Mouse (Mus musculus) cerebellum, adult 18-20 months (tissue): ENCODE measurements at regions not wholly inside any gene's neighbourhood (a gene's known extent, or its start where the extent isn't known, plus 50 kb on each side); places are given as distances from the start of the nearest gene placed in this dataset.

ENCODE experiments used
- DNase-seq, 2 experiments: peaks; one replicate each; pipeline ENCODE4 v3.0.0; 2021

GRCm38 (mm10) chr14:54097026-54097425 is 156.9 kb downstream of the Dad1 start:
- no peak for DNase-seq

DNA sequence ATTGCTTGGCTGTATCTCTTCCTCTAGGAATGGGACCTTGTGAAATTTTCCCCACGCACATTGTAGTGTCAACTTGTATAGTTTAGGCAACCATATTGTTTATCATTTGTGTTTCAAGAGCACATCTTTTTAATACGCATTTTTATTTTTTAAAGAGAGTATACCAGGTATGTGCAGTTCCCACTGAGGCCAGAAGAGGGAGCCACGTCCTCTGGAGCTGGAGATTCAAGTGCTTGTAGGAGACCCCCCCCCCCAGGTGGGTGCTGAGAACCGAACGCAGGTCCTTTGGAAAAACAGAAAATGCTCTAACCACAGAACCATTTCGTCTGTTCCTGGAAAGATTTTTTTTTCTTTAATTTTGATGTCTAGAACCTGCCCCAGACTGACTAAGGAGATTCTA is 161.5 kb downstream of the Dad1 start:
- DNase-seq: no peak

GRCm38 (mm10) chr14:54086660-54087059 is 167.2 kb downstream of the Dad1 start:
- DNase-seq: no peak

DNA sequence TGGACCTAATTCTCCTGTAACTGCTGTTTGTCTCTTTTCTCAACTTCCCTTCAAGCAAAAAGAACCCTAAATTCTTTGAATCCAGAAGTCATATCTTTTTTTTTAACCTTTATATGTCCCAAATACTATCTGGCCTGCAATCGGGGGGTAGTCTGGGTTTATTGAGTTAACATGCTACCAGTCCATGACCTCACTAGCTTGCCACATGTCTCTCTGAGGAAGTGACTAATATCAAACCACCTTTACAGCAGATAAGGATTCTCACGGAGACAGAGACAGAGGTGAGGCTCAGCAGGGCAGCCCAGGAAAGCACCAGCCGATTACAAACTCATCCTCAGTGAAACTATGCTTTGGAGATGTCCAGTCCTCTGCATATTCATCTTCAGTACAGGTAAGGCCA is 179.2 kb downstream of the Dad1 start:
- no peak for DNase-seq

DNA sequence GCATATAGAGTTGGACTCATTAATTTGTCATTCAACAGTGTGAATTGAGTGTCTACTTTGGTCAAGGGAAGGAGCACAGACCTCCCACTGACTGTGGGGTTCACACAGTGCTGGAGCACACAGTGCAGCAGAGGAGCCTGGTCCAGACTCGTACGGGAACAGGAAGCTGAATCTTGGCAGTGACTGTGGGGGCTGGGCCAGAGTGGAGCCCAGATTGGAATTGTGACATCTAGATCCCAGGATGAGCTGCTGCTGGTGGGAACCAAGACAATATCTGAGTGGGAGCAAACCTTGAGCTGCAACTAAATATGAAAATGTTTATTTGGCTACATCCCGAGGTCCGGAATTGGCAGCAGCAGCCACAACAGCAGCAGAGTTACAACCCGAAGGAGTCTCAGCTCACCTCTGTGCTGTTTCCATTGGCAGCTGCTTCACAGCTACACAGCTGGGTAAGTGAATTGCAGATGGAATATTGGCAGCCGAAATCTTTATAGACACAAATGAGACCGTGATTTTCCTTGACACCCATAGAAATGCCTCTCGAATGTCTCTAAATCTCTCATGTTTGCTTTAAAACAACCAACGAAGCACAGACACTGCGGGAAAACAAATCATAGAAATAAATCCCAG is 181.5 kb downstream of the Dad1 start:
- DNase-seq: no peak

DNA sequence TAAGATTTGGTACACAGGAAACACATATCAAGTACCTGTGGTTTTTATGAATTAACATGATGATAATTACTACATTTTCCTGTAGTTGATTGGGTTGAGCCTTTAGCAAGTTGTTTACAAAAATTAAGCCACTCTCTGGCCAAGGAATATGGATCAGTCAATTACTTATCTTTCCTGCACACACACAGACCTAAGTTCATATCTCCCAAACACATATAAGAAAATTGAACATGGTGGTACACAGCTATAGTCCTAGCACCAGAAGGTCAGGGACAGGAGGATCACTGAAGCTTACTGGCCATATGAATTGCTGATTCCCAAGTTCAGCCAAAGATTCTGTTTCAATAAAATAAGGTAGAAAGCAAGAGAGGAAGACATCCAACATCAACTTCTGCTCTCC is 183.7 kb downstream of the Dad1 start:
- DNase-seq: no peak

DNA sequence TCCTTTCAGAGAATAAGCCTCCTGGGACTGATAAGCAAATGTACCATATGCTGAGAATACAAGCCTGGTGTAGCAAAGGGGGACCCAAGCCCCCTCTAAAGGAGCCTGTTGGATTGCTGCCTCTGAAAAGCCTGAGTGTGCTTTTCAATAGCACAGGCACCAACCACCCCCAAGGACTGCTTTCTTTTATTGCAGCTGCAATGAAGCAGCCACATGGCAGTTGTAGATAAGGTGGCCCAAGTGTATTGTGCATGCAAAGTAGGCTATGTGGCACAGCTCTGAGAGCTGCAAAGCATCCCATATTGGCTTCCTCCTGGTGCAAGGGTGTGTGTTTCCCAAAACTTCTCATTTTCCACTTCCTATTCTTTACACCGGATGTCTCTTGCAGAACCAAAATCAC is 185.2 kb downstream of the Dad1 start:
- no peak for DNase-seq

DNA sequence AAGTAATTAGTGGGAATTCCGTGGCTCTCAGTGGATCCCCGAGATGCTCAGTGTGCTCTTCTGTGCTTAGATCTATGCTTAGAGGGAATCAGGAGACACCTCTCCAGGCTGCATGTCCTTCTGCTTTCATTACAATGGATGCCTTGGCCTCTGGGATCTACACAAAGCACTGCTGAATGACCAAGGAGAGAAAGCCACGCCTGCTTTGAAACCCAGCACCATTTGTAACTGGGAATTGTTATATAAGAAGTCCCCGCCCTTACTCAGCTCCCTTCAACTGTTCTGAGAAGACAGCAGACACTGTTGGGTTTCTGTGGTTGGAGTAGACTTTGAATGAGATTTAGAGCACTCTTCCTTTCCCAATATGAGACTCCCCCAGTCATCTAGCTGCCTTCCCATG is 188.4 kb downstream of the Dad1 start:
- DNase-seq: no peak

DNA sequence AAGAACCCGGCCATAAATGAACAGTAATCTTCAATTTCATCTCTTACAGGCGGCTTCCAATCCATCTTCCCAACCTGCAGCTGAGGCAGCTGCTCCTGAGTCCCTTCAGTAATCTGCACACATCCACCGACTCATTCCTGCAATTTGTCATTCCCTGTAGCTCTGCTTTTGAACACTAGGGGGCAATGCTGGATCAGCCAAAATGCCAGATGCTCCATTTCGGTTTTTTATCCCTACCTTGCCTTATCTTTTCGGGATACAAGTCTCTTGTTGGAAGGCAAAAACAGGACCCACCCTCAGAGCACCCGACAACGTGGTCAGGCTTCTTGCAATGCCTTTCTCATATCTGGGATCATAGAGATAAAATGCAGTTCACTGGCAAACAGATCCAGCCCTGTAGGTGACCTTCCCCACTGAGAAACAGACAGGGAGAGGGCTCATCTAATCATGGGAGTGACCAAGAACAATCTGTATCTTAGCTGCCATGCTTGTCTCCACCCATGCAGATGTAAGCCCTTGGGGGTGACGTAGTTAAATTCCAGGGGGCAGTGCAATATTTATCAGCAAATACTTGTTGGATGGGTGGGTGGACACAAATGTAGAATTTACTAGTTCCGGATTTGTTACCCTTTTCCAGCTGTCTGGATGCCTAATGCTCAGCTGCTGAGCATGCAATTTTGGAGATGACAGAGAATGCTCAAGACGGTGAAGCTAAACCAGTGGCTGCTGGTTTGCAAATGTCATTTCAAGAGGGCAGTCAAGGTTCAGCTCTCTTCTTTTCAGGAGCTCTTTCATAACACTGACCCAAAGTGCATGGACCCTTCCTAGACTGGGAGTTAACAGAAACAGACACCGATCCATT is 189.1 kb downstream of the Dad1 start:
- DNase-seq: peak; percentile 43 to 55

DNA sequence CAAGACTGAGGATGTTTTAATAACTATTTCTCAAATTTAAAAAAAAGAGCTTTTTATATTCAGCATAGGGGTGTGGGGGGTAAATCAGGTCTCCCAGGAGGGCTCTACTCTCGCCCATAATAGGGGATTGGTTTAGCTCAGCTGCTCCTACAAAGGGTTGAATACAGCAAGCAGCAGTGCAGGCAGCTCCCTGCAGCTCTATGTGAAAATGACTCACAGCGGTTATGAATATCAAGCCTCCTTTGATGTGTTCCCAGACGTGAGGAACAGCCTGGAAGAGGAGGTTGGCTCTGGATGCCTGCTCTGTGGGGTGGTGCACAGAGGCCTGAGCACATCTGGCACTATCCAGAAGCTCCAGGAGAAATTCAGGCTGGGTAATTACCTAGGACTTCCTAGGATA is 192.3 kb downstream of the Dad1 start:
- DNase-seq: no peak

DNA sequence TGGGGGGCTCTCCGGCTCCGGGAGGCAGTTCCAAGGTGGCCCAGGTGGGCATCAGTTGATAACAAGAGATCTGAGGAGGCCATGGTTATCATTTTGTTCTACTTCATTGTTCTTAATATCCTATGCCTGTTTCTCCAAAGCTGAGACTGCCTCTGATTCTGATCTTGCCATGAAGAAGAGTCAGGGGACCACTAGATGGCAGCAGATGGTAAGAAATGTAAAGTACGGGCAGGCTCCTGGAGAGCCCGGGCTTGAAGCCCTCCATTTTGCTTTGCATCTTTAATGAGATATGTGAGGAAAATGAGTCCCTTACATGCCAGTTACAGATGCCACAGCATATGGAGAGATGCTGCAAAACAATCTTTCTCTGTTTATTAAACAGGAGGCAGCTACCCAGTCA is 194.1 kb downstream of the Dad1 start:
- peak; percentile 55 to 58 for DNase-seq

DNA sequence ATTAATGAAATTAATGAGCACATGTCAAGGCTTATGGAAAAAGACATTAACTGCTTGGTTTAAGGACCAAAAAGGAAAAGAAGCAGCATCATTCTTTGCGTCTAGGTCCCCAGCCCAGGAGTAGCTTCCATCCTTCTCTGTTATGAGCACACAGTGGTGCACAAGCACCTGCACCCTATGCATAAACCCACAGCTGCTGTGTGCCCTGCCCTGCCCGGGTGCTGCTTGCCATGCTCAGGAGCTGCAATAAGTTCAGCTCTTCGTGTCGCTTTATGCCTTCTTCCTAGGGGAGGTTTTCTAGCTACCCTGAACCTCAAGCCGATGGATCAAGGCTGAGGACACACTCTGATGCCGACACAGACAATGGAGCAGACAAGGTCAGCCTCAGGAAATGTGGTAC is 194.8 kb downstream of the Dad1 start:
- no peak for DNase-seq

- no peak for DNase-seq
These were observed 197.2 kb downstream of the Dad1 start for GRCm38 (mm10) chr14:54056691-54057090.

DNA sequence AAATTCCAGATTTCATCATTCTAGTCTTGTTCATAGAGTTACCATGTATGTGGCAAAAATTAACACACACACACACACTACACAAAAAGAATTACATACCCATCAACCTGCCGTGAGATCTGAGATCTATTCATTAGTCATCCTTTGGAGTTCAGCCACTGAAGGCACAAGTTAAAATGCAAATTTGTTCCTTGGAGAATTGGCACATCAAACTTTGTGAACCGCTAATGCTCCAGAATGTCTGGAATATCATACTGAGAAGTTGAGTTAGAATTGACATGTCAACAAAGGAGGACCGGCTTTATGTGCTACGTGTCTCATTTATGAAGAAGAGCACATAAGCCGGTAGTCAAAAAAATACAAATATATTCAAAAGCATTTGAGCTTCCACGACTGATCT is 198.5 kb downstream of the Dad1 start:
- no peak for DNase-seq

DNA sequence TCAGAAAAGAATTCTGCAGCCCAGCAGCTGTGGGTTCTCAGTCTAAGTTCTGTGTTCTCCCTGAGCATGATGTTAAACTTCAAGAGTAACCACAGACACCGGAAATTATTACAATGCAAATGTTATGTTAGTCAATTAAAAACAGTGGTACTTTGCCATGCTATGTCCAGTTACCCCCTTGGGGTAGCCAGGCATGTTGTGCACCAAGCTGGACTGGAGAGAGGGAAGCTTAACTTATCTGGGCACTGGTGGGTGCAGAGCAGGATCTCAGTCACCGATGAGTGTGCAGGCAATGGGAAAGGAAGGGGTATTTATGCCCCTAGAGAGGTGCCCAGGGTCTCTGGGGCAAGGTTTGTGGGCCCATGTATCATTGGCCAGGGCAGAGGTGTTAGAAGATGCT is 211.6 kb downstream of the Dad1 start:
- no peak for DNase-seq

DNA sequence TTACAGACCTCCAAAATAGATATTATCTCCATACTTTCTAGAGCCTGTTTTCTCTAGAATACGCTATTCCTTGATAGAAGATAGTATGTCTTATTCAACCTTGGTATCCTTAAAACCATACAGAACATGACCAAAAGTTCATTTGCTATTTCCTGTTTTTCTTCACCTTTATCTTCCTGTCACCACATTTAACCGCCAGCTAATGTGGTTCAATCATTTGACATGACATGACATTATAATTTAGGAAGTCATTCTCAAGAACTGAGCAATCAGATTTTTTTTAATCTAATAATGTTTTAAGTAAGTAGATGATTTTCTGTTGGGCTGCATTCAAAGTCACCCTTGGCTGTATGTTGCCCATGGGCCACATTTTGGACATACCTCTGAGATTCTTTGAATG is 213.3 kb downstream of the Dad1 start:
- no peak for DNase-seq

DNA sequence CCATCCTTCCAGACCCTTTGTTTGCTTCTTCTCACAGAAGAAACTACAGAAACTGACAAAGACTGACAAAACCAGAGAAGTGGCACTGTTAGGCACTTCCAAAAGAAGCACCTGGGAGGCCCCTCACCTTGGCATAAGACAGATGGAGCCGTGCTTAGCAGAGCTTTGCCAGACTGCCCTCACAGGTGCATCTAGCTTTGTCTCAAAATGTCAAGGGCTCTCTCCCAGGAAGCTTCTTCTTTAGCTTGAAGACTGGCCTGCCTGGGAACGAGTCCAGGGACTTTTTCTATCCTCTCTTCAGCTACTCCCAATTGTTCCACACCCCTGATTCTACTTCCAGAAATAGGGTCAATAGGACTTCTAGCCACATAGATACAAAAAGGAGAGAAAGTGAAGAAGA is 219.4 kb downstream of the Dad1 start:
- DNase-seq: no peak

GRCm38 (mm10) chr14:54023552-54023951 is 230.4 kb downstream of the Dad1 start:
- no peak for DNase-seq

DNA sequence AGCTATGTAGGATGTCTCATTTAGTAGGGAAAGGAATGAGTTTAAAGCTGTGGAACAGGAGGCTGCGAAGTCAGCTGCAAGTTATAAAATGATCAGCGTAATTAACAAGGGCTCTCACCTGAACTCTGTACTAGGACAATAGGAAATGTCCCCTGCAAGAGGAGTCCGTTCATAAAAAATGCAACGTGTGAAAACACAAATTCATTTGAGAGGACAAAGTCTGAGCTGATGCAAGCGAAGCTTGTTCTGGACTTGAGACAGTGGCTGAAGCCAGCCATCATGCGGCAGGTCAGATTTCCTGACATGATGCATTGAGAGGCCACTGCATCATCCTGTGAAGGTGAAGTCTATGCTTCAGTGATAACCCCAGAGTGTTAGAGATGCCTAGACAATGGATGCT is 232.5 kb downstream of the Dad1 start:
- DNase-seq: no peak

GRCm38 (mm10) chr14:54014628-54015027 is 239.3 kb downstream of the Dad1 start:
- no peak for DNase-seq

- no peak for DNase-seq
These were observed 251.8 kb downstream of the Dad1 start for GRCm38 (mm10) chr14:54002083-54002482.

- DNase-seq: no peak
These were observed 253.4 kb downstream of the Dad1 start for GRCm38 (mm10) chr14:54000527-54000926.

DNA sequence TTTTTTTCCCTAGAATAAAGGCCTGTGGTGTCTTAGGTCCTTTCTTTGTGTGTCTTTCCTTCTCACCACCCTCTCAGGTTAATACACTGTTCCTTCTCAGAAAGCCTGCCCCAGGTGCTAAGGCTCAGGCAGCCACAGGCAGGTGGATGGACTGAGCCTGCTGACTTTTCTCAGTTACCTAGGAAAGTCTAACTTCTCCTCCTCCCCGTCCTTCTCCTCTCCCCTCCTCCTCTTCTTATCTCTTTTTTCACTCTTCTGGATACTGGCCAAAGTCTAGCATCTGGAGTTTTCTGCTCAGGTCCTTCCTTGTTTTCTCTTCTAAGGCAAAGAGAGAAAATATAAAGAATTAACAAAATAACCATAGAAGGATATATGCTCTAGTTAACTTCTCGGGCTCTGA is 260.5 kb downstream of the Dad1 start:
- DNase-seq: no peak

DNA sequence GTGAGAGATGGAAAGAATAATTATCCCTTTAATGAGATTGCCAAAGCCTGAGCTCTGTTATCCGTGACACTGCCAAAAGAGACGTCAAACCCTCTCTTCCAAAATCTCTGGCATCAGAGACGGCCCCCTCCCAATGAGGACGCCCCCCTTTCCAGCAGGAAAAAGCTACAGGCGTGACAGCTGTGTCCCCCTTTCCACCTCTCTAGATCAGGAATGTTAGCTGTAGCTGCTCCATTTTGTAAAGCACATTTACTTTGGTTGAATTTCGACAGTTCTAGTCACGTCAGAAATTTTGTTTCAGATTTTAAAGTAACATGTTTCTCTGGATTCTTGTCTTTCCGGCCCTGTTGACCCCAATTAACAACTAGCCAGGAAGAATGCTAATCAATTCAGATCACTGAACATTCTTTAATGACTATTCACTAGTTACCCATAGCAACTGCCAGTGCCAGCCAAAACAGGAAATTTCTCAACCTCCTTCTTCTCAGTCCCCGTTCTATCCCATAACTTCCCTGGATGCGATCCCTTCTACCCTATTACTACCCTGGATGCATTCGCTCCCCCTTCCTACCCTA is 261.1 kb downstream of the Dad1 start:
- DNase-seq: no peak
